Mouse (Mus musculus): ENCODE results near the gene Sncg. TPM values are rescaled to one million over a fixed set of nuclear protein-coding genes. Genes with fewer than 3 reads are reported as not detected.

Sncg gene
- polyA plus RNA-seq, 1 experiment: 19.1 TPM

DNA sequence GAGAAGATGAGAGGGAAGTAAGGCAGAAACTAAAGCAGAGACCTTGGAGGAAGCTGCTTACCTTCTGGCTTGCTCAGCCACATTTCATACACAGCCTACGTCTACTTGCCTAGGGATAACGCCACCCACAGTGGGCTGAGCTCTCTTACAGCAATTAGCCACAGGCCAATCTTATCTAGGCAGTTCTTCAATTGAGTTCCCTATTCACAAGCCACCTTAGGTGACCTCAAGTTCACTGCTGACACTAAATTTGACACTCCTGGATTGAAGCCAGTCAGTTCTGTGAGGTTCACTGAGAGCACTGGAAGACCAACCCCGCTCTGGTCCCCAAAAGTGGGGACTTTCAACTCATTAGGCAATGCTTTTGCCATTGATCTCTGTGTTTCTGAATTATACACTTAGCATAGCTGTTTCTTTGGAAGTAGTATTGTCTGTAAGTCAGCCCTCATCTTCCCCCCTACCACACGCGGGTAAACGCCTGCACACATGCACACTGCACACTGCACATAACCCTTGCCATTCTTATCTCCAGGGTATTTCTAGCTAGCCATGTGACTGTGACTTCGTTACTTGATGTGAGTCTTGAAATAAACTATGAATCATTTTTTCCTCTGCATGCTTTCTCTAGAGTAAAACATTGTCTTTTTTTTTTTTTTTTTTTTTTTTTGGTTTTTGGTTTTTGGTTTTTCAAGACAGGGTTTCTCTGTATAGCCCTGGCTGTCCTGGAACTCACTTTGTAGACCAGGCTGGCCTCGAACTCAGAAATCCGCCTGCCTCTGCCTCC lies 8.5 kb upstream of the Sncg start:
- H3K27me3 ChIP-seq (replicated peaks; ENCODE audit: control insufficient read depth, insufficient read depth, low read length): no peaks in the 10 kb centered on the region
- no peak for DNase-seq
- no peak overlapping the region for H3K27ac ChIP-seq (ENCODE audit: insufficient read depth, low read depth, low read length)
- no peaks in the 10 kb centered on the region for H3K36me3 ChIP-seq (ENCODE audit: control insufficient read depth, insufficient read depth, low read length)
- H3K4me1 ChIP-seq (ENCODE audit: control insufficient read depth, insufficient read depth, low read length): no peaks in the 10 kb centered on the region
- H3K4me3 ChIP-seq (ENCODE audit: insufficient read depth, low read depth, low read length): no peak overlapping the region
- no peak for TF ChIP-seq POLR2A (IDR thresholded peaks at IDR 0.05; ENCODE audit: low read depth, low read length)
- TF ChIP-seq CTCF (conservative IDR thresholded peaks at IDR 0.05; ENCODE audit: insufficient read depth, insufficient read length, low read depth, low read length): no peak
- WGBS: 87% methylated on average over 9 of the region's 9 CpGs

DNA sequence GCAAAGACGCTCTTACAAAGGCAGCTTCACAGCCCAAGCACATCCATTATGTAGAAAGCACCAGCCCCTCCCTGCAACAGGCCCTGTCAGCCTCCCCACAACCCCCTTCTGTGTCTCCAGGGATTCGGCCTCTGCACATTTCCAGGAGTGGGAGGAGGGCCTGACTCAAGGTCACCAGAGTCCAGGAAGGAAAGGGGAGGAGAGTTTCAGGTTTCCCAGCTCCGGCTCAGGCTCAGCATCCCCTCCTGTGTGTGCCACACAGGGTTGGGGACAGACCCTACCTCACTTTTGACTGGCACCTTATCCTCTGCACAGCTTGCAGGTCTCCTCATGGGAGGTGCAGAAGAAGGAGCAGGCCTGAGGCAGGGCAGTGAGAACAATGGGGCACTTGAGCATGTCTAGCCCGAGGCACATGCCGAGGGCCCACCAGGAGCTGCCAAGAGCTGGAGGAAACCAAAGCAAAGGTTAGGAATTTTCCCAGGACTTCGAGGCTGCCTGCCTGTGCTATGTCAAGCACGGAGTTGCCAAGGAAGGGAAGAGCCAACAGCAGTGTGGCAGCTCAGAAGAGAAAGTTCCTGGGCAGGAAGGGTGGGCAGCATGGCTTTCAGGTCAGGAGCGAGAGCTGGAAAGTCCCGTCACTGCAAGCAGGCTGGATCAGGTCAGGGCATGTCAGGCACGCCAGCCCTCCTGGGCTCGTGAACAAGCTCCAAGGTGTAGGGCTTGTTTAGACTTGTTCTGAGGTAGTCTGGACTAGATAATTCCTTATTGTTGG lies 4.2 kb upstream of the Sncg start:
- DNase-seq: peak; percentile 87
- Histone ChIP-seq H3K27me3 (replicated peaks; ENCODE audit: control insufficient read depth, insufficient read depth, low read length) (no peaks in the 10 kb centered on the region), H3K4me1 (ENCODE audit: control insufficient read depth, insufficient read depth, low read length) (no peaks in the 10 kb centered on the region), H3K36me3 (ENCODE audit: control insufficient read depth, insufficient read depth, low read length) (no peaks in the 10 kb centered on the region), H3K4me3 (ENCODE audit: insufficient read depth, low read depth, low read length) (peak overlapping the region; percentile 39; the same call in 1 of the 2 replicates), H3K27ac (ENCODE audit: insufficient read depth, low read depth, low read length) (peak overlapping the region; percentile 84)
- TF ChIP-seq CTCF (conservative IDR thresholded peaks at IDR 0.05; ENCODE audit: insufficient read depth, insufficient read length, low read depth, low read length) (no peak), POLR2A (IDR thresholded peaks at IDR 0.05; ENCODE audit: low read depth, low read length) (peak; percentile 24)
- WGBS: 31% methylated on average over 11 of the region's 11 CpGs

DNA sequence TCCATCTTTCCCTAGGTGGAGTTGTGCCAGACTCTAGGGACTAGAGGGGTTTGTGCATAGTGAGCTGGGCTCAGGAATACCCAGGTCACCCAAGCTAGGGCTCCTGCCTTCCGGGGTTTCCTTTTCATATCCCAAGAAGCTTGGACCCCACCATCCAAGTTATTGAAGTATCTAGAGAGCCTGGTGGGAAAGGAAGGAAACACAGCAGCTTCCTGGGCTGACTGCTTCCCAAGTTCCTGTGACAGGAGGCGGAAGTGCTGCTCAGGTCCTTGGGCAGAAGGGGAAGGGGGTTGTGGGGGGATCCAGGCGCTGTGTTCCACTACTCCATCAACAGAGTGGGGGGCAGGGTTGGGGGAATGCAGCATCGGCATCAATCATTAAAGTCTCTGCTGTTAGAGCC lies 2.5 kb upstream of the Sncg start:
- Histone ChIP-seq H3K4me3 (ENCODE audit: insufficient read depth, low read depth, low read length) (peak overlapping the region; percentile 43; the same call in 1 of the 2 replicates), H3K4me1 (ENCODE audit: control insufficient read depth, insufficient read depth, low read length) (no peaks in the 10 kb centered on the region), H3K36me3 (ENCODE audit: control insufficient read depth, insufficient read depth, low read length) (no peaks in the 10 kb centered on the region), H3K27ac (ENCODE audit: insufficient read depth, low read depth, low read length) (peak overlapping the region; percentile 65), H3K27me3 (replicated peaks; ENCODE audit: control insufficient read depth, insufficient read depth, low read length) (no peaks in the 10 kb centered on the region)
- TF ChIP-seq POLR2A (IDR thresholded peaks at IDR 0.05; ENCODE audit: low read depth, low read length) (no peak), CTCF (conservative IDR thresholded peaks at IDR 0.05; ENCODE audit: insufficient read depth, insufficient read length, low read depth, low read length) (no peak)
- WGBS: 81% methylated on average over 4 of the region's 4 CpGs
- no peak for DNase-seq

DNA sequence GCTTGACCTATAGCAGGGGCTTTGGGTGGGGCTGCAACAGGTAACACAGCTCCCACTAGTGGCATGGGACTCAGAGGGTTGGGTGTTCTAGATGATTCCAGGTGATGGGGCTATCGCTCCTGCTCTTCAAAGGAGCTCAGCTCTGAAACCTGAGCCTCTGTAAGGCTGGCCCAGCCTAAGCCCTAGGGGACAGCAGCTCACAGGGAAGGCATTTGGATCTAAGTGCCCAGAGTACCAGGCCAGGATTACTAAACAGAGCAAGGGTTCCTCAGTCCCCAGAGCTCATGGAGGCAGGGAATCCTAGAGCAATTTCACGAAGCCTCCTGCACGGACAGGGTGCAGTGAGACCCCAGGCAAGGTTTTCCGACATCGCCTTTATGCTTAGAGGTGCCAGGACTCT lies 1.4 kb upstream of the Sncg start:
- H3K27me3 ChIP-seq (replicated peaks; ENCODE audit: control insufficient read depth, insufficient read depth, low read length): no peaks in the 10 kb centered on the region
- 78% methylated on average over 5 of the region's 5 CpGs for WGBS
- H3K4me3 ChIP-seq (ENCODE audit: insufficient read depth, low read depth, low read length): peak overlapping the region; percentile 48
- no peaks in the 10 kb centered on the region for H3K4me1 ChIP-seq (ENCODE audit: control insufficient read depth, insufficient read depth, low read length)
- peak overlapping the region; percentile 18 for H3K27ac ChIP-seq (ENCODE audit: insufficient read depth, low read depth, low read length)
- DNase-seq: no peak
- no peak for TF ChIP-seq CTCF (conservative IDR thresholded peaks at IDR 0.05; ENCODE audit: insufficient read depth, insufficient read length, low read depth, low read length)
- TF ChIP-seq POLR2A (IDR thresholded peaks at IDR 0.05; ENCODE audit: low read depth, low read length): no peak
- H3K36me3 ChIP-seq (ENCODE audit: control insufficient read depth, insufficient read depth, low read length): no peaks in the 10 kb centered on the region

DNA sequence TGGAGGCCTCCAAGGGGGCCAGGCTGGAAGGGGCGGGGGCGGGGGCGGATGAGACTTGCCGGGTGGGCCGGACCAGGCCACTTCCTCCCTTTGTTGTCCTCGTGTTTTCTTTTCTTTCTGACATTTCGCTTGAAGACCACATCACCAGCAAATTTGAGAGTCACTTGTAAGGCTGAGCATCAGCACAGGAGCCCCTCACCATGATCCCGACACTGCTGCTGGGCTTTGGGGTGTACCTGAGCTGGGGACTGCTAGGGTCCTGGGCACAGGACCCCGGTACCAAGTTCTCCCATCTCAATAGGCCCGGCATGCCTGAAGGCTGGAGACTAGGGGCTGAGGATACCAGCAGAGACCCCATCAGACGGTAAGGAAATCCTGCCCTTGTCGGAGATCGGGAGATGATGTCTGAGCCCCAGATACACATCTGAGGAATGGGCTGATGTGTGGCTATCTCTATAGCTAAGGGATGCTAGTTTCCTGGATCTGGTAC lies 871 bp upstream of the Sncg start, which contains the start of gene Mmrn2:
Gene Mmrn2 (plus strand): TSS at position 51 of the 490 bp plus-strand sequence.
- DNase-seq: no peak
- H3K4me3 ChIP-seq (ENCODE audit: insufficient read depth, low read depth, low read length): peak within 1 kb of the TSS; percentile 48
- 59% methylated on average over 13 of the region's 13 CpGs for WGBS
- no peaks in the 10 kb centered on the region for H3K27me3 ChIP-seq (replicated peaks; ENCODE audit: control insufficient read depth, insufficient read depth, low read length)
- H3K36me3 ChIP-seq (ENCODE audit: control insufficient read depth, insufficient read depth, low read length): no peaks in the 10 kb centered on the region
- no peaks in the 10 kb centered on the region for H3K4me1 ChIP-seq (ENCODE audit: control insufficient read depth, insufficient read depth, low read length)
- H3K27ac ChIP-seq (ENCODE audit: insufficient read depth, low read depth, low read length): peak within 1 kb of the TSS; percentile 71
- TF ChIP-seq POLR2A (IDR thresholded peaks at IDR 0.05; ENCODE audit: low read depth, low read length) (no peak), CTCF (conservative IDR thresholded peaks at IDR 0.05; ENCODE audit: insufficient read depth, insufficient read length, low read depth, low read length) (no peak)

DNA sequence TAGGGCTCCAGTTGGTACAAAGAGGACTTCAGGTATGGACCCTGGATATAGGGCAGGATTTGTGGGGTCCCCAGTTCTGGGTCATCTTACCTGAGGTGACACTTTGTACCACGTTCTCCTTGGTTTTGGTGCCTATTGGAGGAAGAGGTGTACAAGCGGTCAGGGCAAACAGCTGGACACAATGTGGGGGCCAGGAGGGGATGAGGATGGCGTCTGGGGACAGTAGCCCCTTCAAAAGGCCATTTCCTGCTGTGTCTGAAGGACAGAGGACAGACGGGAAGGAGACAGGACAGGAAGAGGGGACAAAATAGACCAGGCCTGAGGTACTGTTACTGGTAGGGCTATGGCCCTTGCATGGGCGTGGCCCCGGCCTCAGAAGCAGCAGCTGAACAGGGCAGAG lies 1.0 kb downstream of the Sncg start:
- Histone ChIP-seq H3K4me1 (ENCODE audit: control insufficient read depth, insufficient read depth, low read length) (no peaks in the 10 kb centered on the region), H3K36me3 (ENCODE audit: control insufficient read depth, insufficient read depth, low read length) (no peaks in the 10 kb centered on the region), H3K27me3 (replicated peaks; ENCODE audit: control insufficient read depth, insufficient read depth, low read length) (no peaks in the 10 kb centered on the region), H3K27ac (ENCODE audit: insufficient read depth, low read depth, low read length) (no peak overlapping the region), H3K4me3 (ENCODE audit: insufficient read depth, low read depth, low read length) (0 out of 2 replicates have a peak overlapping the region, but pooled peaks have one; percentile 30)
- no peak for TF ChIP-seq CTCF (conservative IDR thresholded peaks at IDR 0.05; ENCODE audit: insufficient read depth, insufficient read length, low read depth, low read length)
- no peak for TF ChIP-seq POLR2A (IDR thresholded peaks at IDR 0.05; ENCODE audit: low read depth, low read length)
- WGBS: 93% methylated on average over 6 of the region's 6 CpGs
- DNase-seq: no peak

DNA sequence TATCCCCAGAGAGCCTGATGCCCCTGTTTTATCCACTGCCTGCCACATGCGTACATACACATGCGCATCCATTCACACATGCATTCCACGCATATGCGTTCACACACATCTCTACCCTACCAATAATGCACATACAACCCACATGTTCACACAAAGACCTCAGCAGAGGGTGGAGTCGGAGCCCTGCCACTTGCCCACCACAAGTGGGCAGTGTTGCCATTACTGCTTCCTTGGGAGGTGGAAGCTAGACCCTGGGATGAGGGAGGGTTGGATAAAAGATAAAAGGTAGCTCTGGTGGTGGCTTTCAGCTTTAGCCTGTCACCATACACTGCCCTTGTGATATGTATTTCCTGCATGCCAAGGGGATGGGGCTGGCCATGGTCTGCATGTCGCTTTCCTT lies 1.9 kb downstream of the Sncg start:
- 89% methylated on average over 6 of the region's 6 CpGs for WGBS
- H3K4me1 ChIP-seq (ENCODE audit: control insufficient read depth, insufficient read depth, low read length): no peaks in the 10 kb centered on the region
- DNase-seq: peak; percentile 54
- H3K27ac ChIP-seq (ENCODE audit: insufficient read depth, low read depth, low read length): no peak overlapping the region
- H3K27me3 ChIP-seq (replicated peaks; ENCODE audit: control insufficient read depth, insufficient read depth, low read length): no peaks in the 10 kb centered on the region
- no peak overlapping the region for H3K4me3 ChIP-seq (ENCODE audit: insufficient read depth, low read depth, low read length)
- TF ChIP-seq CTCF (conservative IDR thresholded peaks at IDR 0.05; ENCODE audit: insufficient read depth, insufficient read length, low read depth, low read length) (peak; percentile 65), POLR2A (IDR thresholded peaks at IDR 0.05; ENCODE audit: low read depth, low read length) (no peak)
- H3K36me3 ChIP-seq (ENCODE audit: control insufficient read depth, insufficient read depth, low read length): no peaks in the 10 kb centered on the region
